Mouse (Mus musculus): ENCODE data around the gene Vmn2r84.

GRCm38 (mm10) chr10:130371644-130372043 lies 22.5 kb downstream of the Vmn2r84 start:
- TF ChIP-seq ZC3H11A (IDR thresholded peaks at IDR 0.05; ENCODE audit: borderline replicate concordance, low read depth, low read length), result no peak
- TF ChIP-seq ZNF384 (IDR thresholded peaks at IDR 0.05; ENCODE audit: low read depth, low read length), result no peak
- no peak for TF ChIP-seq CHD2 (IDR thresholded peaks at IDR 0.05; ENCODE audit: low read depth, low read length)
- TF ChIP-seq HCFC1 (IDR thresholded peaks at IDR 0.05; ENCODE audit: borderline replicate concordance, insufficient read depth, low read length), result no peak

Measured in ES-E14 (cell line).